Mouse (Mus musculus): Measurements from ENCODE around the gene Zfp82. TPM values are rescaled to one million over a fixed set of nuclear protein-coding genes. Genes with fewer than 3 reads are reported as not detected.
A peak's percentile ranks its signal among the peaks of the same experiment; 100 is the strongest.
"Not testable (repeated sequence)": the region's sequence is repeated elsewhere in the genome, so short reads cannot be mapped to it uniquely, and the experiment has no call there.

The Zfp82 gene
- 5.8 and 7.3 TPM in 2 replicates for total RNA-seq (2012; rRNA removed)

GRCm38 (mm10) chr7:30072146-30073028 is at the start of gene Zfp82:
Gene Zfp82 (minus strand): TSS chr7:30072900.
- DNase-seq (ENCODE audit: low read depth, low spot score), result peak; percentile 72
- H3K9me3 ChIP-seq (ENCODE audit: control insufficient read depth, insufficient read depth, low read depth, low read length), result no peaks in the 10 kb centered on the region
- peak within 1 kb of the TSS; percentile 22 for H3K27ac ChIP-seq (ENCODE audit: insufficient read depth, low read depth, low read length, poor library complexity, severe bottlenecking)
- peak within 1 kb of the TSS; percentile 72 for H3K9ac ChIP-seq (ENCODE audit: insufficient read depth, low read depth, low read length, poor library complexity, severe bottlenecking)
- no peak for TF ChIP-seq ZC3H11A (IDR thresholded peaks at IDR 0.05; ENCODE audit: borderline replicate concordance, low read depth, low read length)
- TF ChIP-seq MAFK (IDR thresholded peaks at IDR 0.05; ENCODE audit: insufficient read depth, low read depth, low read length), result no peak
- no peak for TF ChIP-seq ZNF384 (IDR thresholded peaks at IDR 0.05; ENCODE audit: low read depth, low read length)
- TF ChIP-seq CHD2 (IDR thresholded peaks at IDR 0.05; ENCODE audit: low read depth, low read length), result no peak
- TF ChIP-seq HCFC1 (IDR thresholded peaks at IDR 0.05; ENCODE audit: borderline replicate concordance, insufficient read depth, low read length), result no peak
- in situ Hi-C loops (cut with MboI; ENCODE audit: low sequenced_read_pairs in 2 of 2, unreplicated experiment in 2 of 2), result loop anchor here in 1 of 2 experiments (10.0 kb wide), 1 partner anchor 58 kb away; no protein-coding TSS in a partner anchor
- peaks cover 2% of the 10 kb centered on the region; the same call in 1 of the 2 replicates for H3K36me3 ChIP-seq (ENCODE audit: control insufficient read depth, insufficient read depth, low read length, poor library complexity, severe bottlenecking)
- no peaks in the 10 kb centered on the region for H3K4me1 ChIP-seq (ENCODE audit: control insufficient read depth in 2 of 2, insufficient read depth in 2 of 2, low read length in 2 of 2, poor library complexity in 1 of 2)
- peak within 1 kb of the TSS; percentile 79 to 80 for H3K4me3 ChIP-seq (ENCODE audit: insufficient read depth in 1 of 2, low read depth in 1 of 2, low read length in 2 of 2, poor library complexity in 1 of 2, severe bottlenecking in 1 of 2)

- peak overlapping the region; percentile 54 for H3K9ac ChIP-seq (ENCODE audit: insufficient read depth, low read depth, low read length, poor library complexity, severe bottlenecking)
- TF ChIP-seq ZC3H11A (IDR thresholded peaks at IDR 0.05; ENCODE audit: borderline replicate concordance, low read depth, low read length) (no peak), CHD2 (IDR thresholded peaks at IDR 0.05; ENCODE audit: low read depth, low read length) (no peak), MAFK (IDR thresholded peaks at IDR 0.05; ENCODE audit: insufficient read depth, low read depth, low read length) (no peak), ZNF384 (IDR thresholded peaks at IDR 0.05; ENCODE audit: low read depth, low read length) (no peak), HCFC1 (IDR thresholded peaks at IDR 0.05; ENCODE audit: borderline replicate concordance, insufficient read depth, low read length) (no peak)
- H3K36me3 ChIP-seq (ENCODE audit: control insufficient read depth, insufficient read depth, low read length, poor library complexity, severe bottlenecking), result no peaks in the 10 kb centered on the region; the same call in 1 of the 2 replicates
- DNase-seq (ENCODE audit: low read depth, low spot score), result no peak
- H3K27ac ChIP-seq (ENCODE audit: insufficient read depth, low read depth, low read length, poor library complexity, severe bottlenecking), result no peak overlapping the region
- peaks cover 0 to 4% of the 10 kb centered on the region in 2 experiments; a peak in 1 of 4 replicates for H3K4me1 ChIP-seq (ENCODE audit: control insufficient read depth in 2 of 2, insufficient read depth in 2 of 2, low read length in 2 of 2, poor library complexity in 1 of 2)
- no peaks in the 10 kb centered on the region for H3K9me3 ChIP-seq (ENCODE audit: control insufficient read depth, insufficient read depth, low read depth, low read length)
- in situ Hi-C loops (cut with MboI; ENCODE audit: low sequenced_read_pairs in 2 of 2, unreplicated experiment in 2 of 2), result no loop called here
- peak overlapping the region; percentile 78 to 86 for H3K4me3 ChIP-seq (ENCODE audit: insufficient read depth in 1 of 2, low read depth in 1 of 2, low read length in 2 of 2, poor library complexity in 1 of 2, severe bottlenecking in 1 of 2)
Measured at GRCm38 (mm10) chr7:30122188-30122530, 49.5 kb upstream of the Zfp82 start.

- in situ Hi-C loops (cut with MboI; ENCODE audit: low sequenced_read_pairs in 2 of 2, unreplicated experiment in 2 of 2), result no loop called here
- peak within 1 kb of the TSS; percentile 78 to 86 for H3K4me3 ChIP-seq (ENCODE audit: insufficient read depth in 1 of 2, low read depth in 1 of 2, low read length in 2 of 2, poor library complexity in 1 of 2, severe bottlenecking in 1 of 2)
Measured at GRCm38 (mm10) chr7:30121308-30122187, 48.8 kb upstream of the Zfp82 start, which contains the start of gene Zfp382. Gene Zfp382 (plus strand): TSS chr7:30121942.

GRCm38 (mm10) chr7:30117935-30118334 is 45.2 kb upstream of the Zfp82 start:
- peak overlapping the region; percentile 63 for H3K27ac ChIP-seq (ENCODE audit: insufficient read depth, low read depth, low read length, poor library complexity, severe bottlenecking)
- DNase-seq (ENCODE audit: low read depth, low spot score); H3K9me3 ChIP-seq (ENCODE audit: control insufficient read depth, insufficient read depth, low read depth, low read length); H3K36me3 ChIP-seq (ENCODE audit: control insufficient read depth, insufficient read depth, low read length, poor library complexity, severe bottlenecking); H3K9ac ChIP-seq (ENCODE audit: insufficient read depth, low read depth, low read length, poor library complexity, severe bottlenecking); in situ Hi-C loops (cut with MboI; ENCODE audit: low sequenced_read_pairs in 2 of 2, unreplicated experiment in 2 of 2); H3K4me1 ChIP-seq (ENCODE audit: control insufficient read depth in 2 of 2, insufficient read depth in 2 of 2, low read length in 2 of 2, poor library complexity in 1 of 2); H3K4me3 ChIP-seq (ENCODE audit: insufficient read depth in 1 of 2, low read depth in 1 of 2, low read length in 2 of 2, poor library complexity in 1 of 2, severe bottlenecking in 1 of 2): not testable (repeated sequence)
- peak; percentile 89 for TF ChIP-seq MAFK (IDR thresholded peaks at IDR 0.05; ENCODE audit: insufficient read depth, low read depth, low read length)

More at GRCm38 (mm10) chr7:30121308-30122187, 48.8 kb upstream of the Zfp82 start, which contains the start of gene Zfp382:
- H3K27ac ChIP-seq (ENCODE audit: insufficient read depth, low read depth, low read length, poor library complexity, severe bottlenecking), result no peak within 1 kb of the TSS
- TF ChIP-seq ZNF384 (IDR thresholded peaks at IDR 0.05; ENCODE audit: low read depth, low read length) (no peak), ZC3H11A (IDR thresholded peaks at IDR 0.05; ENCODE audit: borderline replicate concordance, low read depth, low read length) (no peak), HCFC1 (IDR thresholded peaks at IDR 0.05; ENCODE audit: borderline replicate concordance, insufficient read depth, low read length) (no peak), CHD2 (IDR thresholded peaks at IDR 0.05; ENCODE audit: low read depth, low read length) (no peak), MAFK (IDR thresholded peaks at IDR 0.05; ENCODE audit: insufficient read depth, low read depth, low read length) (no peak)
- peak within 1 kb of the TSS; percentile 86 for H3K9ac ChIP-seq (ENCODE audit: insufficient read depth, low read depth, low read length, poor library complexity, severe bottlenecking)
- peak; percentile 89 for DNase-seq (ENCODE audit: low read depth, low spot score)
- no peaks in the 10 kb centered on the region; the same call in 1 of the 2 replicates for H3K36me3 ChIP-seq (ENCODE audit: control insufficient read depth, insufficient read depth, low read length, poor library complexity, severe bottlenecking)
- H3K4me1 ChIP-seq (ENCODE audit: control insufficient read depth in 2 of 2, insufficient read depth in 2 of 2, low read length in 2 of 2, poor library complexity in 1 of 2), result peaks cover 0 to 4% of the 10 kb centered on the region in 2 experiments; a peak in 1 of 4 replicates
- H3K9me3 ChIP-seq (ENCODE audit: control insufficient read depth, insufficient read depth, low read depth, low read length), result 0 out of 2 replicates have a peak, but pooled peaks cover 3% of the 10 kb centered on the region

Data from ES-E14 (cell line).